Mouse (Mus musculus): Measurements from ENCODE around the gene Wdr38.

Gene Wdr38

DNA sequence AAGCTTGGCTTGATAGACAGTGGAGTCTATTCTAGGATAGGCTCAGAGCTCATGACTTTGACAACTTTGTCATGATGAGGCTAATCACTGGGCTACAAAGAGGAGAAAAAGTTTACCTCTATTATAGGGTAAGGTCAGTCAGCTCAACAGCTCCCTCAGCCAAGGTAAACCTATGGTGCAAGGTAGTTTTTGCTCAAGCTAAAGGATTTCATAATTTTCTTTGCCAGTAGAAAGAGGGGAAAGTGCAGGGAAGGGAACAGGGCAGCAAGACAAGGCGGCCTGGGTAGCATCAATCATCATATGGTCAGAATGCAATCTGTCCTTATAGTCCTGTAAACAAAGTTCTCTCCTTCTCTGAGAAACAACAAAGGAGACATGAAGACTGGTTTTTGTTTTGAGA lies 42.9 kb downstream of the Wdr38 start:
- in situ Hi-C loops (cut with MboI, MseI) = no loop called here

DNA sequence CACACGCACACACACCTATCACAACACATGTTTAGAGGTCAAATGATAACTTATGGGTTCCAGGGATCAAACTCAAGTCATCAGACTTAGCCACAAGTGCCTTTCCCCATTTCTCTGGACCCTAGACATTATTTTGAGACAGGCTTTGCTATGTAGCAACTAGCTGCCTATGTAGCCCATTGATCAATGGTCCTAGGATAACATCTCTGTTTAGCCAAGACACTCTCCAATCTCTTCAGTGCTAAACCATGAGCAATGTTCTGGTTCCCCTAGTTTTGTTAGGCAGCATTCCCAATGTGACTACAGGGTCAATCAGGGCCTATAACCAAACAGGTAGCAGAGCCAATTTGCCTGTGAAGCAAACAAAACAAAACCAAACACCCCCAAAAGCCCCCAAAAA lies 51.2 kb downstream of the Wdr38 start:
- in situ Hi-C loops (cut with MboI, MseI) = no loop called here
